ENCODE assay signal across 10 mouse cellular contexts in the genomic region with DNA sequence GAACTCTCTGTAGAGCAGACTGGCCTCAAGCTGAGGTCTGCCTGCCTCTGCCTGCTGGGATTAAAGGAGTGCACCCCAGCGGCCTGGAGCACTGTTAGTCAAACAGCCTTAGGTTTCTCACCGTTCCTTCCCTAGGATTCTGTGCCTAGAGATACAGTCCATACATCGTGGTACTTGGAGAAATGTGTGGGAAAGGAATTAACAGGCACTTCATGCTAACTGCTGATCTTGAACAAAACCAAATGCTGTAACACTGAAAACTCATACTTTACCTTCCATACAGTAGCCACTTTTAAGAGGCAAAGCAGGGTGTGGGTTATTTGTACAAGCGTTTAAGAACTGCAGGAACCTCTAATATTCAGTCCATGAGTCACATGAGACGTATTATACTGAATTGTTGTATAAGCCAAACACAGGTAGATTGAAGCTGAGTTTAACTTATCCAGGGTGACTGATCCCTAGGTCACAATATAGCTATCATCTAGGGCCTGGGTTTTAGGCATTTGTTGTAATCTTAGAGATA. TPM values are rescaled to one million over a fixed set of nuclear protein-coding genes. Genes with fewer than 3 reads are reported as not detected.
DNase-seq lines count a peak whose midpoint lies in the region; ATAC-seq and TF ChIP-seq lines count a peak whose summit lies in the region.
"Had no signal": no experiment of that assay in that cellular context is flagged by ENCODE, and none has a peak within 500 bp of the region (broad histone marks: within the 10 kb centered on the region; RNA-seq: fewer than 3 reads in every experiment).

No protein-coding gene starts in this region.

- H3K79me2 ChIP-seq in MEL (ENCODE audit: control insufficient read depth, insufficient read depth, low read length, poor library complexity) = peaks cover 44% of the 10 kb centered on the region

- no peak for TF ChIP-seq EP300 in MEL (IDR thresholded peaks at IDR 0.05; ENCODE audit: low read depth in 1 of 2, low read length in 2 of 2)

- DNase-seq in heart, adult 18-20 months = no peak
- no peak for DNase-seq in MEL (ENCODE audit: low read depth, low spot score)
- no peak for DNase-seq in hindbrain, embryonic 11.5 days (ENCODE audit: low spot score)
- DNase-seq in midbrain, embryonic 10.5 days (ENCODE audit: low spot score) = no peak
- no peak for DNase-seq in cerebellum, postnatal 4 days (ENCODE audit: low spot score in 2 of 2)
- DNase-seq in left cerebral cortex, postnatal 25 days (ENCODE audit: low spot score in 2 of 2) = no peak
- DNase-seq: cerebellum, postnatal 36 days; lung, postnatal 14 days had no signal

- no peaks in the 10 kb centered on the region for H3K9me3 ChIP-seq in heart, embryonic 15.5 days (replicated peaks)
- H3K9me3 ChIP-seq in MEL (replicated peaks; ENCODE audit: insufficient read depth, low read length) = no peaks in the 10 kb centered on the region
- H3K9me3 ChIP-seq in hindbrain, embryonic 11.5 days (ENCODE audit: control insufficient read depth, low read length) = no peaks in the 10 kb centered on the region
- no peaks in the 10 kb centered on the region for H3K9me3 ChIP-seq in midbrain, embryonic 10.5 days (replicated peaks)

- no peaks in the 10 kb centered on the region for H3K27me3 ChIP-seq in heart, embryonic 15.5 days
- no peaks in the 10 kb centered on the region for H3K27me3 ChIP-seq in MEL (ENCODE audit: control insufficient read depth in 1 of 2, insufficient read depth in 2 of 2, low read length in 2 of 2)
- H3K27me3 ChIP-seq in hindbrain, embryonic 11.5 days (ENCODE audit: control insufficient read depth, insufficient read depth, low read length) = no peaks in the 10 kb centered on the region
- H3K27me3 ChIP-seq in midbrain, embryonic 10.5 days (ENCODE audit: low read depth, poor library complexity, severe bottlenecking) = peaks cover 16% of the 10 kb centered on the region

- H3K4me1 ChIP-seq in heart, embryonic 15.5 days (replicated peaks) = peaks cover 22% of the 10 kb centered on the region
- H3K4me1 ChIP-seq in MEL (ENCODE audit: control insufficient read depth in 1 of 2, insufficient read depth in 2 of 2, low read length in 2 of 2) = peaks cover 2 to 13% of the 10 kb centered on the region in 2 experiments
- H3K4me1 ChIP-seq in hindbrain, embryonic 11.5 days (replicated peaks; ENCODE audit: control insufficient read depth, insufficient read depth, low read length) = no peaks in the 10 kb centered on the region
- peaks cover 24% of the 10 kb centered on the region for H3K4me1 ChIP-seq in midbrain, embryonic 10.5 days

- peak overlapping the region; percentile 89 for H3K4me3 ChIP-seq in heart, embryonic 15.5 days
- H3K4me3 ChIP-seq in MEL (ENCODE audit: control insufficient read depth in 1 of 2, insufficient read depth in 1 of 2, low read depth in 2 of 2, low read length in 2 of 2) = peak overlapping the region; percentile 68 to 95
- H3K4me3 ChIP-seq in hindbrain, embryonic 11.5 days (ENCODE audit: low read depth, low read length) = peak overlapping the region; percentile 85
- peak overlapping the region; percentile 88 for H3K4me3 ChIP-seq in midbrain, embryonic 10.5 days

- TF ChIP-seq POLR2A in MEL (IDR thresholded peaks at IDR 0.05; ENCODE audit: control insufficient read depth in 1 of 2, insufficient read depth in 1 of 2, low read depth in 1 of 2, low read length in 2 of 2, poor library complexity in 1 of 2) = no peak

- ATAC-seq in heart, embryonic 15.5 days (replicated peaks; ENCODE audit: insufficient number of reproducible peaks, insufficient read depth, low FRiP score, low read depth) = no peak
- ATAC-seq in hindbrain, embryonic 11.5 days (ENCODE audit: low FRiP score) = no peak
- ATAC-seq in frontal cortex, adult (ENCODE audit: low TSS enrichment) = no peak

- 41% methylated on average over 5 of the region's 5 CpGs for WGBS in heart, embryonic 15.5 days
- 64% methylated on average over 5 of the region's 5 CpGs for WGBS in hindbrain, embryonic 11.5 days
- WGBS in midbrain, embryonic 10.5 days = 70% methylated on average over 5 of the region's 5 CpGs

- TF ChIP-seq CTCF in MEL (IDR thresholded peaks at IDR 0.05 in 2 of 3, conservative IDR thresholded peaks at IDR 0.05 in 1 of 3; ENCODE audit: control insufficient read depth in 1 of 3, insufficient read depth in 1 of 3, low read depth in 2 of 3, low read length in 3 of 3, poor library complexity in 1 of 3, severe bottlenecking in 1 of 3) = no peak

- H3K9ac ChIP-seq in heart, embryonic 15.5 days = peak overlapping the region; percentile 94
- peak overlapping the region; percentile 98 for H3K9ac ChIP-seq in MEL (ENCODE audit: control insufficient read depth, low read depth, low read length, poor library complexity, severe bottlenecking)
- H3K9ac ChIP-seq in hindbrain, embryonic 11.5 days (ENCODE audit: low read depth, low read length) = peak overlapping the region; percentile 38; the same call in 1 of the 2 replicates

- peak overlapping the region; percentile 10 for H3K27ac ChIP-seq in heart, embryonic 15.5 days
- H3K27ac ChIP-seq in MEL (ENCODE audit: control insufficient read depth, low read depth, low read length) = 0 out of 2 replicates have a peak overlapping the region, but pooled peaks have one; percentile 3
- H3K27ac ChIP-seq in hindbrain, embryonic 11.5 days (ENCODE audit: low read depth, low read length) = no peak overlapping the region
- no peak overlapping the region for H3K27ac ChIP-seq in midbrain, embryonic 10.5 days (replicated peaks)

- intact Hi-C loops in left cerebral cortex, postnatal 25 days (cut with DNase I) = loop anchor here (5.0 kb wide), 1 partner anchor 159 kb away; no protein-coding TSS in a partner anchor

- peak overlapping the region; percentile 70 for H3K4me2 ChIP-seq in heart, embryonic 15.5 days
- peak overlapping the region; percentile 46 for H3K4me2 ChIP-seq in hindbrain, embryonic 11.5 days (replicated peaks; ENCODE audit: low read depth, low read length)

- H3K36me3 ChIP-seq in heart, embryonic 15.5 days = peaks cover 22% of the 10 kb centered on the region
- peaks cover 25 to 30% of the 10 kb centered on the region in 2 experiments for H3K36me3 ChIP-seq in MEL (ENCODE audit: control insufficient read depth in 1 of 2, insufficient read depth in 2 of 2, low read length in 2 of 2)
- H3K36me3 ChIP-seq in hindbrain, embryonic 11.5 days (ENCODE audit: control insufficient read depth, insufficient read depth, low read length) = peaks cover 4% of the 10 kb centered on the region; the same call in 1 of the 2 replicates
- H3K36me3 ChIP-seq in midbrain, embryonic 10.5 days = peaks cover 52% of the 10 kb centered on the region

- TF ChIP-seq RAD21 in MEL (IDR thresholded peaks at IDR 0.05; ENCODE audit: low read depth, low read length) = no peak

TF ChIP-seq in MEL, 35 proteins besides CTCF, POLR2A, EP300 and RAD21:
- TF ChIP-seq MYC (IDR thresholded peaks at IDR 0.05; ENCODE audit: low read depth, low read length) = no peak
- TF ChIP-seq ZMIZ1 (IDR thresholded peaks at IDR 0.05; ENCODE audit: low read depth, low read length) = 0 out of 2 replicates have a peak, but pooled peaks have one; percentile 6
- TF ChIP-seq SIN3A (IDR thresholded peaks at IDR 0.05; ENCODE audit: low read length) = no peak

RNA-seq across cellular contexts. Expression of gene Gng5, which starts 2.1 kb away (rescaled TPM):
- 976 and 1,307 TPM in 2 replicates for polyA plus RNA-seq in heart, embryonic 15.5 days (2015; fragmentation: Nextera tagmentation; extraction: Ambion mirVana)
- 100 to 1,000 TPM; 205 to 275 TPM for total RNA-seq in heart, adult 18-20 months (2021)
- 186 and 193 TPM in 2 replicates for total RNA-seq in MEL (2012; rRNA removed)
- polyA plus RNA-seq in MEL (2012; ENCODE audit: insufficient read depth in 1 of 2, insufficient read length in 2 of 2, low read depth in 1 of 2, low replicate concordance in 2 of 2, missing spikeins in 1 of 2) = 1,000 to 10,000 TPM in 1 of 2 experiments, 100 to 1,000 TPM in 1; 266 to 2,226 TPM
- 1,010 and 1,042 TPM in 2 replicates for polyA plus RNA-seq in hindbrain, embryonic 11.5 days (2014; fragmentation: Nextera tagmentation; extraction: Ambion mirVana)
- polyA plus RNA-seq in midbrain, embryonic 10.5 days (2016; fragmentation: Nextera tagmentation; extraction: Ambion mirVana) = 1,116 and 1,275 TPM in 2 replicates
- total RNA-seq in left cerebral cortex, postnatal 25 days (2021) = 10 to 100 TPM; 47.3 to 49.9 TPM

RNA-seq across cellular contexts. Expression of gene Spata1, which starts 2.1 kb away (rescaled TPM):
- polyA plus RNA-seq in heart, embryonic 15.5 days (2015; fragmentation: Nextera tagmentation; extraction: Ambion mirVana) = 4.2 and 5.8 TPM in 2 replicates
- 1 to 10 TPM; 1.1 to 2.5 TPM for total RNA-seq in heart, adult 18-20 months (2021)
- 1.1 and 1.2 TPM in 2 replicates for total RNA-seq in MEL (2012; rRNA removed)
- 1 to 10 TPM in 1 of 2 experiments, not detected in 1; 1.9 TPM for polyA plus RNA-seq in MEL (2012; ENCODE audit: insufficient read depth in 1 of 2, insufficient read length in 2 of 2, low read depth in 1 of 2, low replicate concordance in 2 of 2, missing spikeins in 1 of 2)
- 6.9 and 7.4 TPM in 2 replicates for polyA plus RNA-seq in hindbrain, embryonic 11.5 days (2014; fragmentation: Nextera tagmentation; extraction: Ambion mirVana)
- 4.7 and 5.8 TPM in 2 replicates for polyA plus RNA-seq in midbrain, embryonic 10.5 days (2016; fragmentation: Nextera tagmentation; extraction: Ambion mirVana)
- 1 to 10 TPM; 4.0 to 6.7 TPM for total RNA-seq in left cerebral cortex, postnatal 25 days (2021)

RNA-seq across cellular contexts. Expression of gene Rpf1, which starts 19.6 kb away (rescaled TPM):
- 33.6 and 35.5 TPM in 2 replicates for polyA plus RNA-seq in heart, embryonic 15.5 days (2015; fragmentation: Nextera tagmentation; extraction: Ambion mirVana)
- 10 to 100 TPM; 13.2 to 14.8 TPM for total RNA-seq in heart, adult 18-20 months (2021)
- total RNA-seq in MEL (2012; rRNA removed) = 68.3 and 72.3 TPM in 2 replicates
- 100 to 1,000 TPM in 1 of 2 experiments, 10 to 100 TPM in 1; 73.6 to 369 TPM for polyA plus RNA-seq in MEL (2012; ENCODE audit: insufficient read depth in 1 of 2, insufficient read length in 2 of 2, low read depth in 1 of 2, low replicate concordance in 2 of 2, missing spikeins in 1 of 2)
- 75.2 and 79.4 TPM in 2 replicates for polyA plus RNA-seq in hindbrain, embryonic 11.5 days (2014; fragmentation: Nextera tagmentation; extraction: Ambion mirVana)
- polyA plus RNA-seq in midbrain, embryonic 10.5 days (2016; fragmentation: Nextera tagmentation; extraction: Ambion mirVana) = 66.4 and 72.7 TPM in 2 replicates
- total RNA-seq in left cerebral cortex, postnatal 25 days (2021) = 10 to 100 TPM; 15.7 to 18.5 TPM

RNA-seq across cellular contexts. Expression of gene Ctbs, which starts 52.1 kb away (rescaled TPM):
- polyA plus RNA-seq in heart, embryonic 15.5 days (2015; fragmentation: Nextera tagmentation; extraction: Ambion mirVana) = 7.5 and 8.6 TPM in 2 replicates
- 1 to 10 TPM; 2.6 to 3.4 TPM for total RNA-seq in heart, adult 18-20 months (2021)
- total RNA-seq in MEL (2012; rRNA removed) = 3.2 and 3.7 TPM in 2 replicates
- polyA plus RNA-seq in MEL (2012; ENCODE audit: insufficient read depth in 1 of 2, insufficient read length in 2 of 2, low read depth in 1 of 2, low replicate concordance in 2 of 2, missing spikeins in 1 of 2) = 1 to 10 TPM in 1 of 2 experiments, not detected in 1; 5.1 TPM
- polyA plus RNA-seq in hindbrain, embryonic 11.5 days (2014; fragmentation: Nextera tagmentation; extraction: Ambion mirVana) = 6.7 and 8.8 TPM in 2 replicates
- 5.7 and 6.6 TPM in 2 replicates for polyA plus RNA-seq in midbrain, embryonic 10.5 days (2016; fragmentation: Nextera tagmentation; extraction: Ambion mirVana)
- 1 to 10 TPM; 6.3 to 8.4 TPM for total RNA-seq in left cerebral cortex, postnatal 25 days (2021)

Comparison
In these comparisons a context has a peak if more than half of its experiments do, and no peak if none do; other contexts are left out.
1. H3K27ac ChIP-seq: peak in heart, embryonic 15.5 days (single experiment) and MEL (single experiment); none in hindbrain, embryonic 11.5 days (single experiment) and midbrain, embryonic 10.5 days (single experiment).
2. H3K9ac ChIP-seq: peak in every context shown above with its lines; median percentile 98 in MEL; 94 in heart, embryonic 15.5 days; 38 in hindbrain, embryonic 11.5 days.
3. Peak in every context shown above with its lines, with median percentiles within 50 percentile points of each other: H3K4me3 ChIP-seq.